Mouse (Mus musculus): ENCODE measurements around the gene Hes2. TPM values are rescaled to one million over a fixed set of nuclear protein-coding genes. Genes with fewer than 3 reads are reported as not detected.

Hes2 gene
- polyA plus RNA-seq, 1 experiment from 2014 or later, result not detected

DNA sequence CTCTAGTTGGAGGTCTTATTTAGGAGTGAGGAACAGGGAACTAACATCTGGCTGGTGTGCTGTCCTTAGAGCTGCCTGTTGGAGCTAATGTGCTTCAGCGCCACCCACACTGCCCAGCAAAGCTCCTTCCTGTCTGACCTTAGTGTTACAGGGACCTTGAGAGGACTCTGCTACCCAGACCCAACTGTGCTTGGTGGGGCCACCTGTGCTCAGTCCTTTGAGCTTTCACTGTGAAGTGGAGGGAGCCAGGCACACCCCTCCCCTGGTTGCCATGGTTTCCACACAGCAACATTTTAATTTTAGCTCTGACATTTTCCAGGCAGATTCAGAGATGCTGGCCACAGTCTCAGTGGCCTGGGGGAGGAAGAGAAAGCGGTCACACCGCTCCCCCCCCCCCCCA, 44.2 kb downstream of the Hes2 start:
- H3K27me3 ChIP-seq (ENCODE audit: control insufficient read depth, insufficient read depth, low read length), result no peaks in the 10 kb centered on the region
- H3K27ac ChIP-seq (ENCODE audit: low read depth, low read length), result no peak overlapping the region
- H3K4me3 ChIP-seq (ENCODE audit: low read depth, low read length), result no peak overlapping the region
- DNase-seq (ENCODE audit: low spot score), result no peak
- H3K9ac ChIP-seq (ENCODE audit: low read length), result no peak overlapping the region
- H3K4me2 ChIP-seq (ENCODE audit: low read depth, low read length, severe bottlenecking), result no peak overlapping the region
- no peaks in the 10 kb centered on the region for H3K36me3 ChIP-seq (ENCODE audit: control insufficient read depth, insufficient read depth, low read length)
- ATAC-seq (replicated peaks; ENCODE audit: low FRiP score), result no peak
- H3K9me3 ChIP-seq (ENCODE audit: control insufficient read depth, low read length), result no peaks in the 10 kb centered on the region
- 95% methylated on average over 3 of the region's 3 CpGs for WGBS
- peaks cover 3% of the 10 kb centered on the region; the same call in 1 of the 2 replicates for H3K4me1 ChIP-seq (replicated peaks; ENCODE audit: control insufficient read depth, insufficient read depth, low read length)

DNA sequence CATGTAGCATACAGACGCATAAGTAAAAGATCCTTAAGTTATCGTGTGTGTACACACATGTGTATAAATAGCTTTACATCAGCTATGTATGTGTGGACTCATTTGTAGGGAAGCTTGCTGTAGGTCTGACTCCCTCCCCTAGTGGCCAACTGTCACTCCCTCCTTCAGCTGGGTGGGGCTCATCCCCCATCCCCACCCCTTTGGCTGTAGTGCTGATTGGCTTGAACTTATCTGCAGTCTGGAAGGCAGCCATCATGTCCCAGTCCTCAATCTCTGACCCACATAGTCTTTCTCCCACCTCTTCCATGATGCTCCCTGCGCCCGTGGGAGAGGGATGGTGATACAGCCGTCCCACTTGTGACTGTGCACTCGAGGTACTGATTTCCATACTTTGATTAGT, 46.0 kb downstream of the Hes2 start:
- H3K27me3 ChIP-seq (ENCODE audit: control insufficient read depth, insufficient read depth, low read length), result no peaks in the 10 kb centered on the region
- peaks cover 3% of the 10 kb centered on the region; the same call in 1 of the 2 replicates for H3K4me1 ChIP-seq (replicated peaks; ENCODE audit: control insufficient read depth, insufficient read depth, low read length)
- no peaks in the 10 kb centered on the region for H3K9me3 ChIP-seq (ENCODE audit: control insufficient read depth, low read length)
- DNase-seq (ENCODE audit: low spot score) (no peak), ATAC-seq (replicated peaks; ENCODE audit: low FRiP score) (no peak)
- no peak overlapping the region for H3K4me3 ChIP-seq (ENCODE audit: low read depth, low read length)
- no peaks in the 10 kb centered on the region for H3K36me3 ChIP-seq (ENCODE audit: control insufficient read depth, insufficient read depth, low read length)
- no peak overlapping the region for H3K27ac ChIP-seq (ENCODE audit: low read depth, low read length)
- H3K4me2 ChIP-seq (ENCODE audit: low read depth, low read length, severe bottlenecking), result no peak overlapping the region
- 93% methylated on average over 6 of the region's 6 CpGs for WGBS
- H3K9ac ChIP-seq (ENCODE audit: low read length), result no peak overlapping the region

DNA sequence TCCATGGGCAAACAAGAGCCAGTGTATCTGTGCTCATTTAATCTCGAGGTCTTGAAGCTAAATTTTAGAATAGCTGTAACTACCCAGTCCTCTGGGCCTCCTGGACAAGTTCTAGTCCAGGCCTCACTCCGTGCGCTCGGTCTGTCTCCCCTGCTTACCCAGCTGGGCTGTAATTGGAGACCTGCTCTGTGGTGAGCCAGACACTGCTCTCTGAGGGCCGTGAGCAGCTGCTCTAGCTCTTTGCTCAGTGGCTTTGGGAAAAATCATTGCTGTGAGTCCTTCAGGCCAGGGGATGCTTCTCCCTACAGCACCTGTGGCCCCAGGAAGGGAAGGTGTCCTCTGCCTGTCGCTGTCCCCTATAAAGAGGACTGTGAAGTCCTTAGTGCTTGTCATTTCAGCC, 47.5 kb downstream of the Hes2 start:
- ATAC-seq (replicated peaks; ENCODE audit: low FRiP score) (no peak), DNase-seq (ENCODE audit: low spot score) (no peak)
- H3K4me3 ChIP-seq (ENCODE audit: low read depth, low read length), result no peak overlapping the region
- H3K9ac ChIP-seq (ENCODE audit: low read length), result no peak overlapping the region
- peaks cover 3% of the 10 kb centered on the region; the same call in 1 of the 2 replicates for H3K4me1 ChIP-seq (replicated peaks; ENCODE audit: control insufficient read depth, insufficient read depth, low read length)
- H3K27ac ChIP-seq (ENCODE audit: low read depth, low read length), result no peak overlapping the region
- H3K9me3 ChIP-seq (ENCODE audit: control insufficient read depth, low read length), result no peaks in the 10 kb centered on the region
- no peaks in the 10 kb centered on the region for H3K27me3 ChIP-seq (ENCODE audit: control insufficient read depth, insufficient read depth, low read length)
- H3K36me3 ChIP-seq (ENCODE audit: control insufficient read depth, insufficient read depth, low read length), result no peaks in the 10 kb centered on the region; the same call in 1 of the 2 replicates
- no peak overlapping the region for H3K4me2 ChIP-seq (ENCODE audit: low read depth, low read length, severe bottlenecking)
- 69% methylated on average over 6 of the region's 6 CpGs for WGBS

DNA sequence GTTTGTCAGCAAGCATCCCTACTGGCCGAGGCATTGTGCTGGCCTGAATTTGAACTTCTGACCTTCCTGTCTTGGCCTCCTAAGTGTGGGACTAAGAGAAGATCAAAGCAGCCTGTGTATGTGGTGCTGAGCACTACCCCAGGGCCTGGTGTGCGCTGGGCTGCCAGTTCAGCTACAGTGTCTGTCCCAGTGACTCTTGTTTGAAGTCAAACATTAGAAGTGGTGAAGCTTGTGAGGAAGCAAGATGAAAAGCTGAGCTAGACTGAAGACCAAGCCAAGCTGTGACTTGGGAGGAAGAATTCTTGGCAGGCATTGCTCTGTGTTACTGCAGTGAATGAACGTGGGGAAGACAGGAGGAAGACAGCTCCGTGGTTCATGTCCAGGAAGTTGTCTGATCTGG, 51.0 kb downstream of the Hes2 start:
- DNase-seq (ENCODE audit: low spot score) (no peak), ATAC-seq (replicated peaks; ENCODE audit: low FRiP score) (no peak)
- no peaks in the 10 kb centered on the region for H3K9me3 ChIP-seq (ENCODE audit: control insufficient read depth, low read length)
- H3K36me3 ChIP-seq (ENCODE audit: control insufficient read depth, insufficient read depth, low read length), result no peaks in the 10 kb centered on the region; the same call in 1 of the 2 replicates
- H3K9ac ChIP-seq (ENCODE audit: low read length), result no peak overlapping the region
- no peaks in the 10 kb centered on the region for H3K27me3 ChIP-seq (ENCODE audit: control insufficient read depth, insufficient read depth, low read length)
- 75% methylated on average over 4 of the region's 4 CpGs for WGBS
- no peaks in the 10 kb centered on the region; the same call in 1 of the 2 replicates for H3K4me1 ChIP-seq (replicated peaks; ENCODE audit: control insufficient read depth, insufficient read depth, low read length)
- H3K4me2 ChIP-seq (ENCODE audit: low read depth, low read length, severe bottlenecking), result no peak overlapping the region
- H3K27ac ChIP-seq (ENCODE audit: low read depth, low read length), result no peak overlapping the region
- H3K4me3 ChIP-seq (ENCODE audit: low read depth, low read length), result no peak overlapping the region

Other genes starting within 250 kb of the Hes2 start
- gene Dnajc11, start 225.2 kb upstream of the Hes2 start, polyA plus RNA-seq (2014; fragmentation: Nextera tagmentation; extraction: Ambion mirVana), result 94.4 and 96.9 TPM in 2 replicates
- gene Thap3, start 169.9 kb upstream of the Hes2 start, polyA plus RNA-seq (2014; fragmentation: Nextera tagmentation; extraction: Ambion mirVana), result 25.1 and 28.9 TPM in 2 replicates
- 27.0 and 28.6 TPM in 2 replicates for gene Phf13, start 162.6 kb upstream of the Hes2 start, polyA plus RNA-seq (2014; fragmentation: Nextera tagmentation; extraction: Ambion mirVana)
- gene Klhl21, start 150.1 kb upstream of the Hes2 start, polyA plus RNA-seq (2014; fragmentation: Nextera tagmentation; extraction: Ambion mirVana), result 3.9 and 5.3 TPM in 2 replicates
- 20.7 and 26.7 TPM in 2 replicates for gene Zbtb48, start 131.2 kb upstream of the Hes2 start, polyA plus RNA-seq (2014; fragmentation: Nextera tagmentation; extraction: Ambion mirVana)
- gene Tas1r1, start 120.3 kb upstream of the Hes2 start, polyA plus RNA-seq (2014; fragmentation: Nextera tagmentation; extraction: Ambion mirVana), result 0.24 and 0.67 TPM in 2 replicates
- gene Nol9, start 119.5 kb upstream of the Hes2 start, polyA plus RNA-seq (2014; fragmentation: Nextera tagmentation; extraction: Ambion mirVana), result 41.0 and 41.9 TPM in 2 replicates
- 8.0 and 8.2 TPM in 2 replicates for gene Plekhg5, start 86.4 kb upstream of the Hes2 start, polyA plus RNA-seq (2014; fragmentation: Nextera tagmentation; extraction: Ambion mirVana)
- 0.49 TPM in 1 of 2 replicates, not detected in the other for gene Tnfrsf25, start 42.9 kb upstream of the Hes2 start, polyA plus RNA-seq (2014; fragmentation: Nextera tagmentation; extraction: Ambion mirVana)
- 0.90 and 1.2 TPM in 2 replicates for gene Espn, start 6.5 kb upstream of the Hes2 start, polyA plus RNA-seq (2014; fragmentation: Nextera tagmentation; extraction: Ambion mirVana)
- 75.1 and 77.8 TPM in 2 replicates for gene Acot7, start 19.3 kb downstream of the Hes2 start, polyA plus RNA-seq (2014; fragmentation: Nextera tagmentation; extraction: Ambion mirVana)
- 6.1 and 6.6 TPM in 2 replicates for gene Gpr153, start 115.4 kb downstream of the Hes2 start, polyA plus RNA-seq (2014; fragmentation: Nextera tagmentation; extraction: Ambion mirVana)
- 0.53 and 1.0 TPM in 2 replicates for gene Hes3, start 132.8 kb downstream of the Hes2 start, polyA plus RNA-seq (2014; fragmentation: Nextera tagmentation; extraction: Ambion mirVana)
- gene Icmt, start 138.4 kb downstream of the Hes2 start, polyA plus RNA-seq (2014; fragmentation: Nextera tagmentation; extraction: Ambion mirVana), result 22.1 and 23.6 TPM in 2 replicates
- gene Rnf207, start 160.1 kb downstream of the Hes2 start, polyA plus RNA-seq (2014; fragmentation: Nextera tagmentation; extraction: Ambion mirVana), result 0.60 and 1.2 TPM in 2 replicates
- 310 and 360 TPM in 2 replicates for gene Rpl22, start 166.9 kb downstream of the Hes2 start, polyA plus RNA-seq (2014; fragmentation: Nextera tagmentation; extraction: Ambion mirVana)
- 1.3 and 1.5 TPM in 2 replicates for gene Chd5, start 179.8 kb downstream of the Hes2 start, polyA plus RNA-seq (2014; fragmentation: Nextera tagmentation; extraction: Ambion mirVana)

Data from forebrain, embryonic 11.5 days (tissue).